Mouse (Mus musculus) cerebellum, adult 8-10 months (tissue): Measurements from ENCODE around the gene Ptpdc1.

Experiments
- DNase-seq: peaks from one replicate; pipeline ENCODE4 v3.0.0; 2022

Gene Ptpdc1

DNA sequence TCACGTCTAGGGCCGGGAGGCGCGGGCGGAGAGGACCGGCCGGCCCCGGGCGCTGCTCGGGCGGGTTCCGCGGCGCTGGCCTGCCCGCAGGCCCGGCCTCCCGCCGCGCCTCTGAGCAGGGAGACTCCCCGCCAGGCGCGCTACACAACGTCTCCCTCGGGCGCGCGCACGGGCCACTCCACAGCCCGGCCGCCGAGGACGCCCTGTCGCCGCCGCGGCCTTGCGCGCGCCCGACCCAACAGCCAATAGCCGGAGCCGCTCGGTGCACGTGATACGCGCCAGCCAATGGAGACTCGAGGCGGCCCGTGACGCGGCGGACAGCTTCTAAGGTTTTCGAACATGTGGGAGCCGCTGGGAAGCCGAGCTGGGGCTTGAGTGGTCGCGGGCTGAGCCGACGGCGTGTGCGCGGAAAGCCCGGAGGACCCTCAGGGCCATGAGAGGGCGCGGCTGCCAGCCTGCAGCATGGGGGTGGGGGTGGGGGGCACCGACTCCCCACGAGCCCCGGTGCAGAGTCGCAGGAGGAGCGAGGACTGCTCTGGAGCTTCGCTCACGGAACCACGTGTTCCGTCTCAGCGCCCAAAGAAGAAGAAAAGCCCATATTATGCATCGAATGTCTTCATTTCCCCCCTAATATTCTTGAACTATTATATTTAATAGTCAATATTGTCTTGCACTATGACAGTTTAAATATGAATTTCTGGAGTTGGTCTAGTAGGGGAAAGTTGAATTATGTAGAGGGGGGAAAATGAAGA lies at the start of gene Ptpdc1:
TSS of gene Ptpdc1 (minus strand) at position 232 of the 752 bp plus-strand sequence.
- peak; percentile 95 for DNase-seq

DNA sequence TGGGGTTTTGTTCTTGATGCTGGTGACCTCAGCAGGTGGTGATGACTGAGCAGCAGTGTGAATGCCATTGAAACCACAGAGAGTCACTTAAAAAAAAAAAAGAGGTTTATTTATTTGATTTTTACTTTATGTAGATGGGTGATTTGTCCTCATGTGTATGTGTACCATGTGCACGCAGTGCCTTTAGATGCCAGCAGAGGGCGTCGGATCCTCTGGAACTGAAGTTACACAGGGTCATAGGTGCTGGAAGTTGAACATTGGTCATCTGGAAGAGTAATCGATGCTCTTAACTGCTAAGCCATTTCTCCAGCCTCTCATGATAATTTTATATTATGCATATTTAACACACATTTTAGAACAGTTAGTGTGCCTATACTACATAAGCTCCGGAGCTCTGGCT lies 49.1 kb upstream of the Ptpdc1 start:
- DNase-seq = no peak

DNA sequence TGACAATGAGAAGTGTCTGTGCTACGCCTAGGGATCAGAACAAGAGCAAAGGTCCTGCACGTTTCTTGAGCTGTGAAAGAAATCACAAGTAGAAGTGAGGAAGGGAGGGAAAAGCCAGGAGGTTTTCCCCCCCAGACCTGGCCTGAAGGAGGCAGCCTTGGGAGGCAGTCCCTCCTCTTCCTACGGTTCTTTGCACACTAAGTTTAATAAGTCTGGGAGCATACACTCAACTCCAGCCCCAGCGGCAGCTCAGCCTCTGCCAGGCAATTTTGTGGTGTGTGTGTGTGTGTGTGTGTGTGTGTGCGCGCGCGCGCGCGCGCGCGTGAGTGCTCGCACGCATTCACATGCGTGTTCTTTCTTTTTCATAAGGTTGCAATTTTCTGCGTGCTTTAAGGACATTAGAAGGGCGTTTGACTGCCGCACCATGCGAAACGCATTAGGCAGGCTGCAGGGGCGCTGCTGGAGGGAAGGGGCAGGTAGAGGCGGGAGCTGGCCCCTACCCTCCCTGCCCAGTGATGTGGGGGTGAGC lies 46.9 kb upstream of the Ptpdc1 start:
- no peak for DNase-seq

DNA sequence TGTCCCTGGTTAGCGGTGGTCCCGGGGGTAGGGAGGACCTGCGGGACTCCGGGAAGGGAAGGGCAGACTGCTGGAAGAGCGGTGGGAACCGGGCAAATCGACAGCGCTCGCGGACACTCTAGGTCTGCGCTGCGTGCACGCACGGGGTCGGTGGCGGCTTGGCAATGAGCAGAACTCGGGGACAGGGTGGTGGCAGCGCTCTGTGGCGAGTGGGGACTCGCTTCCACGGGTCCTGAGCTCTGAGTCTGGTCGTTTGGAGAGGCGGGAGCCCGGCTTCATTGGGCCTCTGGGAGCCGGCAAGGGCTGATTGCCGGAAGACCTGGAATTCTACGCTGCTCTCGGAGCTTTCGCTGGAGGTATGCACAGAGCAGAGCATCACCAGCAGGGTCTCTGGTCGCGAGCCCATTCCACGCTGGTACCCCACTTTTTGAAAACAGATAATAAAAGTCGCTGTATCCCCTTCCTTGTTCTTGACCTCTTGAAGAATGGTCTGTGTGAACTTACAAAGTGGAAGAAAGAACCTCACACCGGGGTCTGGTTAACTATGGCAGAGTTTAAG lies 43.6 kb upstream of the Ptpdc1 start:
- DNase-seq = no peak

DNA sequence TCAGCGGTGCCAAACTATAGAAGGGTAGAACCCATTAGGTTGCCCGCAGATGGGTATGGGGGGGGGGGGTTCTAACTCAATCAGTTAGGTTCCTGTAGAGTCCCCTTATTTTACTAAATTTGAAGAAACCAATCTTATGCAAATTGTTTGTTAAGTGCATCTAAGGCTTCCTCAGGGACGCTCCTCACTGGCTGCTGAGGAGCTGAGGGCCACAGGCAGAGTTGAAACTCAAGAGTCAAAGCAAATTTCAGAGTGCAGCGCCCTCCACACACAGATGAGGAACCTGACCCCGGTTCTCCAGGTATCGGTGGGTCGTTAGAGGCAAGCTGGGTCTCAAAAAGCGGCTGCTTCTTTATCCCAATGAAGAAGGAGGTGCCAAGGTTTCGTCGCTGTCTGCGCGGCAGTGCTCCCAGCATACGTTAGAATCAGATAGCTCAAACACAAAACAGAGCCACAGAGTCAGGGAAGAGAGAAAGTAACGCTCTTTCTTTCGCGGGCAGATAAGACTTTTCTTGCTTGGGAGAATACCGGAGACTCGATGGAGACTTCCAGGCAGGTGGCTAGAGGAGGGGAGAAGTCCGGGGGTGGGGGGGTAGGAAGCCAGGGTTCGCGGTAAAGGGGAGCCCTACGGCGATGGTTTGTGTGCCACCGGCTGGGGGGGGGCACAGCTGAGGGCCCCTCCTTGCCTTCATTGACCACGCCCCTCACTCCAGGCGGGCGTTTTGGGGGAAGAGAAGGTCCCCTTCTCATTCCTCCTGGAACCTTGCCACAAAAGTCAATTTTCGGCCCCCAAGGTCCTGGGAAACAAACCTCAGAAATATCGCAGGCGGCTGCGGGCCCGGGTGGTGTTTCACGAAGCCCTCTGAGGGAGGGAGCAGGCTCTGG lies 42.9 kb upstream of the Ptpdc1 start:
- DNase-seq = no peak

DNA sequence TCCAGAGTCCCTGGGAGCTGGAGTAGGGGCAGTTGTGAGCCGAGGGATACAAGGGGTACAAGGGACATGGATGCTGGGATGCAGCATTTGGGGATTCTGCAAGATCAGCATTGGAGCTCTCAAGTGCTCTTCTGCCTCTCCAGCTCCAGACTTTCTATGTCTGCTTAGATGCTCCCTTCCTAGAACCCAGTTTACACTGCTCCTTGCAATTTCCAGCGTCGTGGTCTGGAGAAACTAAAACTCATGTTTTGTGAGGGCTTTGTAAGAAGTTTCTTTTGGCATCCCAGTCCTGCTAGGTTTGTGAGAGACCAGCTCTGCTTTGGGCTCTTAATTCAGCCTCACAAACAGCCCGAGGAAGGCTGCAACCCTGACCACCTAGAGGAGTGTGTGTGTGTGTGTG lies 42.0 kb upstream of the Ptpdc1 start:
- no peak for DNase-seq

DNA sequence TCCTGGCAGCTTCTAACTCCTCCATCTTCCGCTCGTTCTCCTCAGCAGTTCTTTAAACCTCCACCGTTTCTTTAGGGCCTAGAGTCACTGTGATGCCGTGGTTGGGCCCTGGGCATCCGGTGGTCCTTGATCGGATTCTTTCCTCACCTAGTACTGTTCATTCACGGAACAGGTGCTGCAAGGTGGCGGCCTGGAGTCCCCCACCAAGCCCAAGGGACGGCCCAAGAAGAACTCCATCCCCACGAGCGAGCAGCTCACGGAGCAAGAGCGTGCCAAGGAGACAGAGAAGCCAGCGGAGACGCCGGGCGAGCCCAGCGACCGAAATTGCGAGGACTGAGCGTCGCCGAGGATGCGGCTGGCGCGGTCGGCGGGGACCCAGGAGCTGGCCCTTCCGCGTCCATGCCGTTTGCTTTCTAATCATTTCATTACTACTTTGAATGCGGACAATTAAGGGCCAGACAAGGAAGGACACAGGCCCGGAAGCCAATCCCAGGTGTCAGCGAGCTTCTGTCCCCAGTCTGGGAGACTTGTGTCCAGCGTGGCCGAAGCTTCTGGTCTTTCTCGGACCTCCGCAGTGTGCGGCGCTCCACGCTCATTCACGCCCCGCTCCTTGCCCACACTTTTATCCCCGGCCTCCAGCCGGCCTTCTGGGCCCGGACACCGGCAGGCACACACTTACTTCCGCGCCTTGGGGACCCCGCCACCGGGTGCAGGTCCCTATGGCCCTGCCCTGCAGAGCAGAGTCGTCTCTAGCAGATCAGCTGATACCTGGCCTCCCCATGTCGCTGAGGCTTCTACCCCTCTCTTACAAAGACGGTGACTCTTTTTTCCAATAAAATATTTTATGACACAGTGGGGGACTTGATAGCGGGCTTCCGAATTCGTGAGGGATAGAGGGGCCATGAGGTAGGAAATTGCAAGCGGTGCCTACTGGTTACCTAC lies 40.5 kb upstream of the Ptpdc1 start:
- DNase-seq = no peak

DNA sequence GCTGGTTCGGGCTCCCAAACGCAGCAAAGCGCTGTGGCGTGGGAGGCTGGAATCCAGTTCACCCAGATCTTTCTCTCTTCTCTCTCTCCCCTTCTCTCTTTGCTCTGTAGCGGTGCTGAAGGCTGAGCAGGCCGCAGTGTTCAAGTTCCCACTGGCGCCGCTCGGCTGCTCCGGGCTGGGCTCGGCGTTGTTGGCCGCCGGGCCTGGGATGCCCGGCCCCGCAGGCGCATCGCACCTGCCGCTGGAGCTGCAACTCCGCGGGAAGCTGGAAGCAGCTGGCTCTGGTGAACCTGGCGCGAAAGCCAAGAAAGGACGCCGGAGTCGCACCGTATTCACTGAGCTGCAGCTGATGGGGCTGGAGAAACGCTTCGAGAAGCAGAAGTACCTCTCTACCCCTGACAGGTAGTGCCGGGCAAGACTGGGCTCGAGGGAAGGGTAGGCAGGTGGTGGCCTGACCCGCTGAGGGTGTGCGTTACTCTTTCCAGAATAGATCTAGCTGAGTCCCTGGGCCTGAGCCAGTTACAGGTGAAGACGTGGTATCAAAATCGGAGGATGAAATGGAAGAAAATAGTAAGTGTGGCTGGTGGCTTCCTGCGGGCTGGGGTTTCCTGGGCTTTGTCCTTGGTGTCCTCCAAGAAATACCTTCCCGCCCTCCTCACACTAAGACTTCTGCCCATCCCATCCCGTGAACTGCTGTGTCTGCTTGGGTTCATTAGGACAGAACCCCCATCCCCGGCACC lies 39.6 kb upstream of the Ptpdc1 start:
- DNase-seq = no peak

DNA sequence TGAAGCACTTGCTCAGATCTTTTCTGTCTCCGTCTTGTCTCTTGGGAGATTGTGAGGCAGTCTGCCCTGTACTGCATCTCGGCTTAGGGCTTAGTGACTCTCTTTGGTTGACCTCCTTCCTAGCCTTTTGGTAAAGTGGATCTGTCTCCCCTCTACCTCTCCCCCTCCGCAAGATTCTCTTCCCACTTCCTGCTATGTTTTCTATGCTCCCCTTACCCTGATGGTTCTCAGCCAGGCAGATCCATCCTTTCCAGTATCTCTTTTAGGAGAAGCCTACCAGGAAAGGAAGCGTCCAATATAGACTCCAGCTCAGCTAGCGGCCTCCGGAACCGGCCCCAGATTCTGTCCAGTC lies 38.5 kb upstream of the Ptpdc1 start:
- no peak for DNase-seq

DNA sequence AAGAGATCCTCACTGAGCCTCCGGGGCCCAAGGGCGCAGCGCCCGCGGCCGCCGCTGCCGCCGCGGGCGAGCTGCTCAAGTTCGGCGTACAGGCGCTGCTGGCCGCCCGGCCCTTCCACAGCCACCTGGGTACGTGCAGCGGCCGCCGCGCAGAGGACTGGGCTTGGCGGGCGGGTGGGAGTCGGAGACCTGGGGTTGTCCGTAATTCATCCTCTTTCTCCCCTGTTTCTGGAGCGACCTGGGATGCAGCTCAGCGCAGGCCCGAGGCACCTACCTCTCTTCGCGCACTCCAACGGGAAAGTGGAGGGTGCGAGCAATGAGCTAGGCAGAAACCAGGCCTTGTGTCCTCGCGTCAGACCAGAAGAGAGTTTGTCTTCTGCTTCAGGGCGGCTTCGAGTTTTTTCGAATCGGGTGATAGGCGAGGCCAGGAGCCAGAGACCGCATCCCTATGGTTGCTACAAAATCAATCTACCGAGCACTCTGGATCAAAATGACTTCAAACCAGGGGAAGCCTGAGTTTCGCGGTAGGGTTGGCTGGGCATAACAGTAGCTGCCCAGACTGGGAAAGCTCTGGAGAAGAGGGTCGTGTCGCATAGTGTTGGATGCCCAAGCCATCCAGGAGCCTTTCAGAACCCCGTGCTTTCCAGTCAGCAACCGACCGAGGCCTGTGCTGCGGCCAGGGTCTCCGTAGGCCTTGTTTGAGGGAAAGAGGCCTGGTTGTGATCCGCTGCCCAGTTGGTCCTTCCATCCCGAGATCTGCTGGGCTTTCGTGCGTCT lies 37.9 kb upstream of the Ptpdc1 start:
- DNase-seq = no peak

DNA sequence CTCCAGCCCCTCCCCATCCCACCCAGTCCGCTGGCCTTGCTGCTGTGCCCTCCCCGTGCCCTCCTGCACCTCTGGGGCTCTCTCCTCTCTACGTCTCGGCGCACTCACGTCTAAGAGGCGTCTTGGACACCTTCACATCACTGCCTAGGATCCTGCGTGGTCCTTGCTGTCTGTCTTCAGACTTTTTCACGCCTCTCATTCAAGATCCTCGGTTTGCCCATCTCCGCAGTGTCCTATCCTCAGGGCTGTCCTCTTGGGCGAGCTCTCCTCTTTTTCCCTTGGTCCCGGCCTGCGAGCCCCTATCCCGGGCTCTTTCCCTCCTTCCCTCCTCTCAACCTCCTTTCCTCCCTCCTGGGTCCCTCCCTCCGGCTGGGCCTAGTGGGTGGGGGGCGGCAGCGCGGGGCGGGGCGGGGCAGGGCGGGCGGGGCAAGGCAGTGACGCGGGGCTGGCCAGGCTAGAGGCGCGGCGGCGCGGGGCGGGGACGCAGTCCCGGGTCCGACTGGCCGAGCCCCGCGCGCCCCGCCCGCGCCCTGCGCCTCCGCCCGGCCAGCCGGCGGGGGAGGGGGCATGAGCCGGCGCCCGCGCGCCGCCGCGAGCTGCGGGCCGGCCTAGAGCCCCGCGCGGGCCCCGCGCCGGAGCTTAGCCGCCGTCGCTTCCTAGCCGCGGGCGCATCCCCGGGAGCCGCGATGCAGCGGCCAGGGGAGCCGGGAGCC lies 37.1 kb upstream of the Ptpdc1 start, which contains the start of gene Barx1:
TSS of gene Barx1 (plus strand) at position 568 of the 713 bp plus-strand sequence.
- no peak for DNase-seq

DNA sequence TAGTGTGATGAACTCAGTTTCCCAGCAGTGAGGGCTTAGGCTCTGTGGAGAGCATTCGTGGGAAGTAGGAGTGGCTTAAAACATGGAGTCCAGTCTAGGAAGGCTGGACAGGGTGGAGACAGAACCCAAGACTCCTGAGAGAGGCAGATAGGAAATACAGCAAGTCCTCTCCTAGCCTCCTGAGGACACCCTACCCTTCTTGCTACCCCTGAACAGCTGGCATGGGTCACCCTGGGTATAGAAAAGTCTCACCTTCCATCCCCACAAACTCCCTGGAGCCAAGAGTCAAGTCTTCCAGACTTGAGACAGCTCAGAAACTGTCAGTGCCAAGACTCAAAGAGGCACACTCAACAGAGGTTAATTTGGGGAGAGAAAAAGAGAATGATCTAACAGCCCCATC lies 36.1 kb upstream of the Ptpdc1 start:
- DNase-seq = no peak

DNA sequence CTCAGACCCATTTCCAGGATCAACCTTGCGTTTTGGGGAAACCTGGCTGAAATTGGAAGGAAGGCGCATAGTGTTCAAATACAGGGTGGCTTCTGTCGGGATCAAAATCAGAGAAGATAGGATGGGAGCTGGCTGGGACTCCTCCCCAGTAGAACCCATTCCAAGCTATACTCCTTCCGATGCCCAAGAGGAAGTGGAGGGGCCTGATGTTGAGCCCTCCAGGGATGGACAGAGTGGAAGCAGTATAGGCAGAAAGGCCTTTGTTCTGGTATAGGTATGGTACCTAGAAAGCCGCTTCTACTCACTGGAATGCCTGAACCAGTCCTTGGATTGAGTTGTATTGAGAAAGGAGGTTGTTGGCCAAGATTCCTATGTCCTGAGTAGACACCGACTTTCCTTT lies 35.3 kb upstream of the Ptpdc1 start:
- no peak for DNase-seq

DNA sequence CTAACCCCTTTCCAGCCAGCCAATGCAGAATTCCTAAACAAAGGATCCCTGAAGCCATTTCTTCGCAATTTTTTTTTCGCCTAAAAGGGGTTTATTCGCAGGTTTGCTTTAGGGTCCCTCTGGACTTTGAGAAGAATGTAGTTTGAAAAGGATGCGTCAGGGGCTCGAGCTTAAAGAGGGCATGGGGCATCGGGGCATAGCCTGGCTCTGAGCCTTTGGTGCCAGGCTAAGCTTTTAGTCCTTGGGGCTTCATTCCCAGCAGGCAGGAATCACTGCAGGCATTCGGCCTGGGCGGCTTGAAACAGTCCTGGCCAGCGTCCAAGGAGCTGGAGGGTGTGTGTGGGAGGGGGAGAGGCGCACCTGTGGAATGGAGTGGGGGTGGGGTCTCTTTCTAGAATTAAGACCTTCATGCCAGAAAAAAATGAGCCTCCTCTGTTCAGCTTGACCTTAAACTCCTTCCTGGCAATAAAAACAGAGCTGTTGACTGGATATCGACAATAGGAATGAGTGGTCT lies 34.8 kb upstream of the Ptpdc1 start:
- DNase-seq = no peak

DNA sequence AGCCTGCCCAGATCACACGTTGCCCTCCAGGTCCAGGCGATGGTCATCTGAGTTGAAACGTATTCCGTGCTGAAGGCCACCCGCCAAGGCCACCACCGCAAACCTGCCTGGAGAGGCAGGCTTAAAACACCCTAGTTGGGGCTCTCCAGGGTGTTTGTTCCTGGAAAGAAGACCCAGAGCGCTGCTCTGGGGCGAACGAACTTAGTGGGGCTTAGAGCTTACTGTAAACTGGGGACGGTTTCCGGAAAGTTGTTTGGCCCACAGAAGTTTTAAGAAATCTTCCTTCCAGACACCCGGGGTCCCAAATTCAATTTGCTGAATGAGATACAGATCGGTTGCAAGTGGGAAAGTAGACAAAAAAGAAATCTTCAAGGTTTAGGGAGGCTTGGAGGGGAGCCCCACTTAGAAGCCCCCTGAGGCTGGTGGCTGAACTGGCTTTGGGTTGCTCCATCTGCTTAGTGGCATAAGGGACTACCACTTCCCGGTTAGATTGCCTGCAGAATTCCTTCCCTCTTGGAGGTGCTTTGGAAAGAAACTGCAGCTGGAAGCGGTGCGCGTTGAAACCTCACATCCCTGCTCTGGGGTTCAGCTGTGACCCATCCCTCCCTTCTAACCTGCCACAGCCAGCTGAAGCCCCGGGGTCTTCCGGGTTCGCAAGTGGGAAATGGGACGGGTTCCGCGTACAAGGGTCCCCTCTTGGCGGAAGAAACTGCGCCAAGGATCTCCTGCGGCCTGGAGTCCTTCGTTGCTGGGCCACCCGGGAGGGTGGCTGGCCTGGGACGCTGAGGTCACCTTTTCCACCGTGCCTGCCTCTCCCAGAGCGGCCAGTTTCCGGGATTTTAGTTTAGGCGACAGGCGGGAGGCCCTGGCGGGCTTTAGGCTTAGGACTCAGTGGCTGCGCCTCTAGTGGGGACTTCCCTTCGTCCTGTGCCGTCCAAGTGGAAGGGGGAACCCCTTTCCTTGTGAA lies 34.1 kb upstream of the Ptpdc1 start:
- no peak for DNase-seq

DNA sequence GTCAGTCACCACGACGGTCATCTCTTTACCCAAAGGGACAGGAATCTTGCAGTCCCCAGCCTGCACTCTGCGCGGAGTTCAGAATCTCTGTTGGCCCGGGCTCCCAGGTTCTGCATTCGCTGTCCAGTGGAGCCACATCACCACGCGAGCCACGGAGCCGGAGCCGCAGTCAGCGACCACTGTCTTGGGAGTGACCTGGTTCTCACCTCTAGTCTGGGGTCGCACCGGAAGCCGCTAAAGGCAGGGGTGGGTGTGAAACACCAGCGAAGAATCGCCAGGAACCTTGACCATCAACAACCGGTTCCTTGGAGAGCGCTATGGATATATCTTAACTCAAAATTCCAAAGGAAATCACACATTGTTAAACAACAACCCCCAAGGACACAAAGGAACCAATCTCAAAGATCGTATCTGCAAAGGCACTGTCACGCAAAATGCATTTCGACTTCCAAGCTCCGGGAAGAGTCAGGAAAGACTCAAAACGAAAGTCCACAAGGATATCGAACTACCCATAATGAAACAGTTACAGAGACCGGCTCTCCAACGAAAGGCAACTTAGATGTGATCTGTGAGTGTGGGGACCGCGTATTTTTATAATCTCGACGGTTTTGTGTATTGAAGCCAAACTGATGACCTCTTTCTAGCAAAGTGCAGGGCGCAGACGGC lies 33.3 kb upstream of the Ptpdc1 start:
- no peak for DNase-seq

DNA sequence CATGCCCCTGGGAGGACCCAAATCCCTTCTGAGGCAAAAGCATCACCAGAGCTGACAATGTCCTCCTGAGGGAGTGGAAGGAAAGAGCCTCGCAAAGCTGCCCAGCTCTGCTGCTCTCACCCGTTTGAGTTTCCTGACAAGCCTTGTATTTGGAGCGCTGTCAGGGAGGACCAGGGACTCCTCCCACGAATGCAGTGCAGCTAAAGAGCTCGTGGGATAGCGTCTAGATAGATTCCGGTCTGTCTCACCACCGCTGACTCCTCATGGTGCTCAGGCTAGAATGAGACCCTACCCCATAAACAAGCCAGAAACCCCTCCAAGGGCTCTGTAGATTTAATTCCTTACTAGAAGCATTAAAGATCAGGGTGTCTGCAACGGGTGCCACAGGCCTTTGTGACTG lies 32.3 kb upstream of the Ptpdc1 start:
- DNase-seq = no peak

DNA sequence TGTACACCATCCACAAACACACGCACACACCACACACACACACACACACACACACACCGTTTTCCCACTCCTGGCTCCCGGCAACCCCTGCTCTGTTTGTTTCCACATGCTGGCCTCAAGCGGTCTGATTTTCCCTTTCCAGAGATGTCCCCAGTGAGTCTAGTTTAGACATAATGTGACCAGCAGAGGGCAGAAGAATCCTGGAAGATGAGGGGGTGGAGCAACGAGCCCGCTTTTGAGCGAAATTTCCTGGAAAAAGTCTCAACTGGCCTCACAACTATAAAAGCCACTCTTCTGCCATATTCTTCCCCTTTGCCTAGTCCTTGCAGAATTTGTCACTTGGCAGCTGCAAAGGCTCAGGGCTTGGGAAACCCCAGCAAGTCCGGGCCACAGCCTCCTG lies 30.2 kb upstream of the Ptpdc1 start:
- DNase-seq = peak; percentile 63
